Mouse (Mus musculus) monocyte, adult 5-6 weeks (primary cell): Measurements from ENCODE around the gene Mrm2. TPM values are rescaled to one million over a fixed set of nuclear protein-coding genes. Genes with fewer than 3 reads are reported as not detected.
"Not testable (repeated sequence)": the region's sequence is repeated elsewhere in the genome, so short reads cannot be mapped to it uniquely, and the experiment has no call there.

Source experiments
- ATAC-seq: fragments of 153-309, 156-312 bp; replicated peaks from 2 replicates; pipeline ENCODE4 v1.8.0; 2017; ENCODE audit warnings: mild to moderate bottlenecking; ENCODE audit not compliant: low TSS enrichment, insufficient number of reproducible peaks, severe bottlenecking, poor library complexity, low FRiP score
- total RNA-seq: library from RNA; stranded (forward); fragments of 200-1000, 200-491, 200-594 nt; gene quantifications from 3 replicates; pipeline ENCODE4 v1.2.3, GENCODE M21; 2017

Gene Mrm2
- 0.57 to 3.1 TPM (median 1.9 TPM) in 3 replicates for total RNA-seq

DNA sequence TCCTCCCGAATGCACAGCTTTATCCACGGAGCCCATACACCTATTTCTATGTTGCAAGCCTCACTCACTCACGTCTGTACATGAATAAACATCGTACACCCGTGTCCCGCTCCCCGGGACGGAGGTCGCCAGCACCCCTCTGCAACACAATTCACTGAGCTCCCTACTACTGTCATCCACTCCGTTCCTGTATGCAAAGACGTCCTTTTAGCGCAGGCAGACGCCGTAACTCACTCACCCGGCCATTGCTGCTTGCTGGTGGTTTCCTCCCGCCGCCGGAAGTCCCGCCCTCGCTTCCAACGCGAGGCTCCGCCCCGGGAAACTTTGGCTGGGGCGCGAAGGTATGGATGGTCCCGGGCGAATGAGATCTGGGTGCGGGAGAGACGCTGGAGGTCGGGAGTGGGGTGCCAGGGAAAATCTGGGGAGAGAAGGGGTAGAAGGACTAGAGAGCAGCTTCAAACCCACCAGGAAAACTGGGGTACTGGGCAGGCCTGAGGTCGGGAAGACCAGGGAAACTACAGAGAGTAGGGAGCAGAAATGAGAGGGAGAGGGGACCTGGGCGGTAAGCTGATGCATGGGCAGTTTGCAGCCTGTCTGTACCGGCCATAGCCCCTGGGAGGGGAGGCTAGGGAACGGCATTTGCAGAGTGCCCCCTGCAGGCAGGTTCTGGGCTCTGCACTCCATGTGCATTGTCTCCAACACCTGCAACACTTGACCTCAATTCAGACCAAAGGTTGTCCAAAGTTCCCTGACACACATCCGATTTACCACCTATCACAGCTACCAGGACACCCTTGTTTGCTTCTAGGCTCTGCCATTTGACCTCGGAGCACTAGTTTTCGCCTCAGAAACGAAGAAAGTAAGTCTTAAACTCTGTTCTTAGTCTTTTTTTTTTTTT is at the start of gene Mrm2:
TSS of gene Mrm2 (minus strand) at position 284 of the 898 bp plus-strand sequence.
- peak; percentile 81 for ATAC-seq

- ATAC-seq: no peak
Observed at GRCm38 (mm10) chr5:140381156-140381555, 49.5 kb upstream of the Mrm2 start.

DNA sequence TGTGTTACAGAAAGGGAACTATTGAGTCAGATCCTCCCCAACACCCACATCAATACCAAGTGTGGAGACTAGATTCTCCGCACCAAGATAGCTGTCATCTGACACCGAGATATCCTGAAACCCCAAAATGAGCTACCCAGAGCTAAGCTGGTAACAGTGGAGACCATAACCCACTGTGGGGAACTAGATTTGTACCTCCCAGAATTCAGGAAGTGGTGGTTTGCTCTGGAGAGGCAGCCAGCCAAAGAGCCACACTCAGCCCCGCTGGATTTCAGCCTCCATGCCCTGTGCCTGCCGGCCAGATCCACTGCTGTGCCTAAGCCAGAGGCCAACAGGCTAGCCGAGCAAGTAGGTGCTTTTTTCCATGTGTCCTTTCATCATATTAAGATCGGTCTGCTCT is 47.6 kb upstream of the Mrm2 start:
- peak; percentile 38; the same call in 1 of the 2 replicates for ATAC-seq

DNA sequence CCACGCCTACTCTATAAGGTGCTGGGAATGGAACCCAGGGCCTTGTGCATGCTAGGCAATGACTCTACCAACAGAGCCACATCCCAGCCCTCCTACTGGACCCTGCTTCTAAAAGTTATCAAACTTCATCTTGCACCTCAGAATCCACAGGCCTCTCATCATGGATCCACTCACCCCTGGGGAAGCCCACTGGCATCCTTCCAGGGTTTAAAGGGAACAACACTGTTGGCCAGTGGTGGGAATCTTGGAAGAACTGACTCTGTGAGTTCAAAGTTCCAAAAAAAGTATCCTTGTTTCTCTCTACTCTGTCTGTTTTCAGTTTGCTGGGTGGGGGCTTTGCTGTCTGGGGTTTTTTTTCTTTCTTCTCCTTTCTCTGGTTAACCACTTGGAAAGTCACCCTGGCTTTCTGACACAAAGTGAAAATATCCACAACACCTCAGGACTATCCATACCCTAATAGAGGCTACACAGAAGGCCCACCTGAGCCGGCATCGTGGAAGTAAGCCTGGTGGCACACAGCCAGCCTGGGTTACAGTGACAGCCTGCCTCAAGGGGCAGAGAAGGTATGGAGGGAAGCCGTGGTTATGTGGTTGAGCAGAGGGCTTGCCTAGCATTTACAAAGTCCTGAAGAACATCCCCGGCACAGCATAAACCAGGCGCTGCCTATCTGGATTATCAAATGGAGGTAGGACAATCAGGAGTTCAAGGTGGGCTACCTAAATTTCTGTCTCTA is 46.6 kb upstream of the Mrm2 start:
- no peak for ATAC-seq

DNA sequence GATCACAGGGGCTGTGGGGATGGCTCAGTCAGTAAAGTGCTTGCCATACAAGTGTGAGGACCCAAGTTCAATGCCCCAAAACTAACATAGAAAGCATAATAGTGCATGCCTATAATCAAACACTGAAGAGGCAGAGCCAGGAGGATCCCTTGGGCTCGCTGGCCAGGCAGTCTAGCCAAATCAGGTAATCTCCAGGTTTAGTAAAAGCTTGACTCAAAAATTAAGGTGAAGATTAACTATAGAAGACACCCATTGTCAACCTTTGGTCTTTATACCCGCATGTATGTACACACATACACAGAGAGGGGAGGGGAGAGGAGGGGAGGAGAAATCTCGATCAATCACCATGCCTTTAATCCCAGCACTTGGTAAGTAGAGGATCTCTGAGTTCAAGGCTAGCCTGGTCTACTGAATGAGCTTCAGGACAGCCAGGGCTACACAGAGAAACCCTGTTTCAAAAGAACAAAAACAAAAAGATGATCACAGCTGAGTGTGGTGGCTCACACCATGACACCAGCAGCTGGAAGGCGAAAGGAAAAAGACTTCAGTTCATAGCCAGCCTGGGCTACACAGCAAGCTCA is 43.6 kb upstream of the Mrm2 start:
- ATAC-seq: no peak

- no peak; the same call in 1 of the 2 replicates for ATAC-seq
Observed at GRCm38 (mm10) chr5:140374226-140374625, 42.5 kb upstream of the Mrm2 start.

- no peak for ATAC-seq
Observed at GRCm38 (mm10) chr5:140373711-140374110, 42.0 kb upstream of the Mrm2 start.

GRCm38 (mm10) chr5:140371671-140372070 is 40.0 kb upstream of the Mrm2 start:
- no peak for ATAC-seq

GRCm38 (mm10) chr5:140370446-140371254 is 39.0 kb upstream of the Mrm2 start:
- ATAC-seq: no peak

DNA sequence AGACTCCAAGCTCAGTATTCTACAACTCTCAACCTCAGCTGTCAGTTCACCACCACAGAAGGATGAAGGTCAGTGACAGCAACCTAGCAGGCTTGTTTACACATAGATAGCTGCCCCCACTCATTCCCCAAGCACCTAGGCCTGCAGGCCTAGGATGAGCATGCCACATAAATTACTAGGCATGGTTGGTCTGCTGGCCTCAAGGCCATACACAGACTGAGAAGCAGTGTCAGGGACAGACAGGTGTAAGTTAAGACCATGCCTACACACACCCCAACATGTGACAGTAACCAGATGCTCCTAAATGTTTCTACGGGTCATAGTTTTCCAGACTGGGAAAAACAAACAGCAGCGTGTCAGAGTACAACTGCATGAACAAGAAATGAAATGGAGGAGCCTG is 37.8 kb upstream of the Mrm2 start:
- no peak for ATAC-seq

- no peak for ATAC-seq
Observed at GRCm38 (mm10) chr5:140368926-140369325, 37.2 kb upstream of the Mrm2 start.

GRCm38 (mm10) chr5:140368126-140368525 is 36.4 kb upstream of the Mrm2 start:
- not testable (repeated sequence) for ATAC-seq

DNA sequence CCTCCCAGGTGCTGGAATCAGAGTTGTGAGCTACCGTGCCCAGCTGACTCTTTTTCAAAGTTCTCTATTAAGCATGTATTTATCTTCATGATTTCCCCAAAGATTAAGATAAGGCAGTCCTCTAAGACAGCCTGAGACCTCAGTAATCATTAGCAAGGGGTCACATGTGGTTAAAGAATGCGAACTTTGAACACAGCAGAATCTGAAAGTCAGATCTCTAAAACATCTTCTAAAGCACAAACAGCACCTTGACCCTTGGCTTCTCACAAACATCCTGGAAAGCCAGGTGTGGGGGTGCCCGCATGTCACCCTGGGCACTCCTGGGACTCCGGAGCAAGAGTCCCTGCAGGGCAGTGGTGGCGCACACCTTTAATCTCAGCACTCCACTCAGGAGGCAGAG is 32.7 kb upstream of the Mrm2 start:
- no peak for ATAC-seq

DNA sequence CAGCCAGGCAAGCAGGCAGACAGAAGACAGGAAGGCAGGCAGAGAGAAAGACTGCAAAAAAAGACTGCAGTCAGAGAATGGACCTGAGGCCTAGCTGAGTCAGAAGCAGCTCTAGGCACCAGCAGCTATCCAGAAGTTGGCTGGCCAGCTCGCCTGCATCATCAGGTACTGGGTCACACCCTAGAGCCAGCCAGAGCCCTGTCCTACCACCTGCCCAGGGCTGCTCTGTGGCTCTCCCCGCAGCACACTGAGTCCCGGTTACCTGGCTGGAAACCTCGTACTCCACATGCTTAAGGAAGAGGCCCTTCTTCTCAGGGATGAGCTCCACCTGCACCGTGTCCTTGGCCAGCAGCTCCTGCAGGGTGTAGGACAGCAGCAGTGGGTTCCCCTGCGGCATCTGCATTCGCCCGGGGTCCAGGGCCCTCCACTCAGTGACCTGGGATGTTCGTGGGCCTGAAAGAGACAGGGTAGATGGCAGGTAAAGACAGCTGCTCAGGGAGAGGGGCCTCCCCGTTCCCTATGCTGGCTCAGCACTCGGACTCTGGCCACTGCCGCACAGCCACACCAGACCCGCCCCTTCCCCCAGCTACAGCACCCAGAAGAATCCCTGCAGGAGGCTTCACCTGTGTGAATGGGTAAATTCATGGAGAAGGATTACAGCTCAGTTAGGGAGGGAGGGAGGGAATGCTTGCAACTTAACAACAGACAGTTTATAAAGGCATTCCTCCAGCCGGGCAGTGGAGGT is 28.4 kb upstream of the Mrm2 start:
- ATAC-seq: no peak

GRCm38 (mm10) chr5:140357466-140357865 is 25.8 kb upstream of the Mrm2 start:
- ATAC-seq: no peak

- no peak for ATAC-seq
Observed at GRCm38 (mm10) chr5:140355934-140356333, 24.2 kb upstream of the Mrm2 start.

- no peak for ATAC-seq
Observed at GRCm38 (mm10) chr5:140352352-140352751, 20.7 kb upstream of the Mrm2 start.
